Mouse (Mus musculus): Measurements from ENCODE around the gene Rpl24.

GRCm38 (mm10) chr16:56006798-56007197 lies 40.7 kb downstream of the Rpl24 start:
- TF ChIP-seq EP300 (IDR thresholded peaks at IDR 0.05; ENCODE audit: low read depth) (no peak), CTCF (IDR thresholded peaks at IDR 0.05; ENCODE audit: low read depth) (no peak)
